In genomic region chr19:59402097-59402496, GRCm38 (mm10) we compare ENCODE assay signal across 23 mouse cellular contexts. TPM values are rescaled to one million over a fixed set of nuclear protein-coding genes. Genes with fewer than 3 reads are reported as not detected.
"Had no signal": no experiment of that assay in that cellular context is flagged by ENCODE, and none has a peak within 500 bp of the region (broad histone marks: within the 10 kb centered on the region; RNA-seq: fewer than 3 reads in every experiment).

No protein-coding gene starts in this region.

- H3K27ac ChIP-seq: liver, embryonic 13.5 days; midbrain, embryonic 13.5 days; neural tube, embryonic 12.5 days; neural tube, embryonic 15.5 days; stomach, postnatal 0 days had no signal

- H3K4me1 ChIP-seq: neural tube, embryonic 12.5 days had no signal

- DNase-seq: kidney, adult 18-20 months; kidney, adult 9 months; kidney, postnatal 14 days; kidney, postnatal 4 days; liver, embryonic 13.5 days; lung, embryonic 14.5 days; lung, postnatal 10 days; lung, postnatal 36 days; right cerebral cortex, adult 18-20 months; right cerebral cortex, postnatal 14 days; right cerebral cortex, postnatal 4 days; thymus, adult 2 months; thymus, postnatal 25 days had no signal

- ATAC-seq: midbrain, embryonic 13.5 days; midbrain, embryonic 16.5 days had no signal

- H3K36me3 ChIP-seq: liver, embryonic 13.5 days; midbrain, embryonic 13.5 days; neural tube, embryonic 12.5 days; neural tube, embryonic 15.5 days had no signal

- H3K9me3 ChIP-seq: liver, embryonic 13.5 days; midbrain, embryonic 13.5 days; neural tube, embryonic 12.5 days; neural tube, embryonic 15.5 days had no signal

- H3K4me3 ChIP-seq: liver, embryonic 13.5 days; midbrain, embryonic 13.5 days; myocyte; neural tube, embryonic 12.5 days; neural tube, embryonic 15.5 days had no signal

RNA-seq across cellular contexts. Expression of gene Emx2, which starts 56.1 kb away (rescaled TPM):
- total RNA-seq: liver, adult 2 months; megakaryocyte progenitor cell, adult 5-6 weeks; monocyte, adult 5-6 weeks had no signal
- polyA plus RNA-seq: liver, adult 2 months; liver, embryonic 13.5 days; liver, embryonic 16.5 days; lung, embryonic 14.5 days; myocyte; thymus, adult 2 months had no signal
